Mouse (Mus musculus) thymus, adult 2 months (tissue): ENCODE results near the gene Ggcx.

Source experiments
- CTCF ChIP-seq: fragments of 200-500 bp; IDR thresholded peaks from 2 replicates; pipeline ENCODE4 v1.5.1; 2012; ENCODE audit warnings: mild to moderate bottlenecking, control low read depth, low read length, moderate library complexity, borderline replicate concordance; ENCODE audit not compliant: control insufficient read depth, poor library complexity, insufficient read depth; ENCODE audit errors: extremely low read depth
- POLR2A ChIP-seq: fragments of 200-500 bp; IDR thresholded peaks from 2 replicates; pipeline ENCODE4 v1.6.1; 2012; ENCODE audit warnings: mild to moderate bottlenecking, low read length, control low read depth, moderate library complexity; ENCODE audit not compliant: control insufficient read depth, poor library complexity, insufficient read depth; ENCODE audit errors: extremely low read depth

- TF ChIP-seq CTCF (no peak), POLR2A (no peak)
These were observed 59.3 kb downstream of the Ggcx start for GRCm38 (mm10) chr6:72473264-72474041.
